ENCODE assay signal across 7 mouse cellular contexts in genomic region chr13:76017974-76018843, GRCm38 (mm10). TPM values are rescaled to one million over a fixed set of nuclear protein-coding genes. Genes with fewer than 3 reads are reported as not detected.
DNase-seq lines count a peak whose midpoint lies in the region; ATAC-seq lines count a peak whose summit lies in the region.

Gene Rfesd (minus strand): TSS chr13:76018719.

- H3K27ac ChIP-seq in embryonic facial prominence, embryonic 11.5 days (replicated peaks; ENCODE audit: low read depth, low read length) = peak within 1 kb of the TSS; percentile 85
- peak within 1 kb of the TSS; percentile 56 for H3K27ac ChIP-seq in limb, embryonic 11.5 days (replicated peaks; ENCODE audit: low read depth, low read length)
- H3K27ac ChIP-seq in midbrain, embryonic 14.5 days (replicated peaks; ENCODE audit: low read depth, low read length) = peak within 1 kb of the TSS; percentile 95

- peak within 1 kb of the TSS; percentile 94 for H3K9ac ChIP-seq in embryonic facial prominence, embryonic 11.5 days (replicated peaks; ENCODE audit: low read length)
- H3K9ac ChIP-seq in limb, embryonic 11.5 days (ENCODE audit: low read length) = peak within 1 kb of the TSS; percentile 93
- peak within 1 kb of the TSS; percentile 93 for H3K9ac ChIP-seq in midbrain, embryonic 14.5 days (replicated peaks; ENCODE audit: low read length)

- H3K4me3 ChIP-seq in embryonic facial prominence, embryonic 11.5 days (ENCODE audit: low read depth, low read length) = peak within 1 kb of the TSS; percentile 74
- peak within 1 kb of the TSS; percentile 75 for H3K4me3 ChIP-seq in limb, embryonic 11.5 days (ENCODE audit: low read depth, low read length)
- H3K4me3 ChIP-seq in midbrain, embryonic 14.5 days (replicated peaks; ENCODE audit: low read depth, low read length) = peak within 1 kb of the TSS; percentile 78

- H3K4me2 ChIP-seq in embryonic facial prominence, embryonic 11.5 days (ENCODE audit: low read depth, low read length) = peak within 1 kb of the TSS; percentile 72
- H3K4me2 ChIP-seq in limb, embryonic 11.5 days (ENCODE audit: low read depth, severe bottlenecking) = peak within 1 kb of the TSS; percentile 63
- peak within 1 kb of the TSS; percentile 77 for H3K4me2 ChIP-seq in midbrain, embryonic 14.5 days (ENCODE audit: low read length)

- WGBS in embryonic facial prominence, embryonic 11.5 days = 1% methylated on average over 50 of the region's 50 CpGs
- WGBS in limb, embryonic 11.5 days = 1% methylated on average over 50 of the region's 50 CpGs
- under 1% methylated on average over 50 of the region's 50 CpGs for WGBS in midbrain, embryonic 14.5 days

- H3K4me1 ChIP-seq in embryonic facial prominence, embryonic 11.5 days (ENCODE audit: control insufficient read depth, insufficient read depth, low read length) = no peaks in the 10 kb centered on the region
- no peaks in the 10 kb centered on the region for H3K4me1 ChIP-seq in limb, embryonic 11.5 days (ENCODE audit: control insufficient read depth, insufficient read depth, low read length)
- peaks cover 7% of the 10 kb centered on the region; the same call in 1 of the 2 replicates for H3K4me1 ChIP-seq in midbrain, embryonic 14.5 days (ENCODE audit: control insufficient read depth, insufficient read depth, low read length)

- H3K27me3 ChIP-seq in embryonic facial prominence, embryonic 11.5 days (ENCODE audit: control insufficient read depth, insufficient read depth, low read length) = no peaks in the 10 kb centered on the region
- no peaks in the 10 kb centered on the region for H3K27me3 ChIP-seq in limb, embryonic 11.5 days (ENCODE audit: control insufficient read depth, insufficient read depth, low read length)
- no peaks in the 10 kb centered on the region for H3K27me3 ChIP-seq in midbrain, embryonic 14.5 days (ENCODE audit: control insufficient read depth, insufficient read depth, low read length)

- peak; percentile 99 for DNase-seq in adrenal gland, postnatal 14 days
- DNase-seq in embryonic facial prominence, embryonic 11.5 days (ENCODE audit: low spot score) = peak; percentile 99
- peak; percentile 100 for DNase-seq in heart, adult 11 months
- DNase-seq in kidney, adult 18-20 months = peak; percentile 96
- peak; percentile 97 for DNase-seq in limb, embryonic 11.5 days (ENCODE audit: low spot score)
- DNase-seq in midbrain, embryonic 14.5 days = peak; percentile 100
- DNase-seq in spleen, adult 18-20 months = peak; percentile 96 to 97

- H3K36me3 ChIP-seq in embryonic facial prominence, embryonic 11.5 days (replicated peaks; ENCODE audit: control insufficient read depth, insufficient read depth, low read depth, low read length) = no peaks in the 10 kb centered on the region
- no peaks in the 10 kb centered on the region for H3K36me3 ChIP-seq in limb, embryonic 11.5 days (ENCODE audit: control insufficient read depth, insufficient read depth, low read length)
- H3K36me3 ChIP-seq in midbrain, embryonic 14.5 days (ENCODE audit: control insufficient read depth, insufficient read depth, low read length) = no peaks in the 10 kb centered on the region

- H3K9me3 ChIP-seq in embryonic facial prominence, embryonic 11.5 days (replicated peaks; ENCODE audit: control insufficient read depth, low read length) = no peaks in the 10 kb centered on the region
- H3K9me3 ChIP-seq in limb, embryonic 11.5 days (ENCODE audit: control insufficient read depth, low read length) = no peaks in the 10 kb centered on the region
- H3K9me3 ChIP-seq in midbrain, embryonic 14.5 days (ENCODE audit: control insufficient read depth, low read length) = no peaks in the 10 kb centered on the region

- peak; percentile 100 for ATAC-seq in embryonic facial prominence, embryonic 11.5 days (replicated peaks; ENCODE audit: insufficient number of reproducible peaks, low FRiP score, low TSS enrichment, low read depth)
- ATAC-seq in limb, embryonic 11.5 days (ENCODE audit: insufficient number of reproducible peaks, low FRiP score, low TSS enrichment, low read depth) = peak; percentile 100
- ATAC-seq in midbrain, embryonic 14.5 days (ENCODE audit: low FRiP score, low TSS enrichment) = peak; percentile 100

RNA-seq across cellular contexts. Expression of gene Rfesd, which starts in this region (rescaled TPM):
- 17.3 and 19.1 TPM in 2 replicates for total RNA-seq in adrenal gland, postnatal 14 days (2021)
- polyA plus RNA-seq in embryonic facial prominence, embryonic 11.5 days (2014; fragmentation: Nextera tagmentation; extraction: Ambion mirVana) = 21.9 and 23.4 TPM in 2 replicates
- polyA plus RNA-seq in limb, embryonic 11.5 days (2014; fragmentation: Nextera tagmentation; extraction: Ambion mirVana) = 19.1 and 21.8 TPM in 2 replicates
- 19.6 and 24.1 TPM in 2 replicates for polyA plus RNA-seq in midbrain, embryonic 14.5 days (2014; fragmentation: Nextera tagmentation; extraction: Ambion mirVana)

Comparison
In these comparisons a context has a peak if more than half of its experiments do, and no peak if none do; other contexts are left out.
1. Peak in every context shown above with its lines: DNase-seq, ATAC-seq, H3K4me3 ChIP-seq and H3K27ac ChIP-seq.